Mouse (Mus musculus) Patski (cell line): ENCODE measurements around the gene Slain1. TPM values are rescaled to one million over a fixed set of nuclear protein-coding genes. Genes with fewer than 3 reads are reported as not detected.
A peak's percentile ranks its signal among the peaks of the same experiment; 100 is the strongest.

ENCODE experiments used
- ATAC-seq: fragments of 100-300 bp; one replicate; pipeline ENCODE4 v1.8.0; 2021
- CTCF ChIA-PET: fragments of 350-600 bp; sonication (Branson Sonifier 250); formaldehyde crosslinking; loops from one replicate; lab custom pipeline; 2022; ENCODE audit warnings: inconsistent platforms; lab: Charles Lee
- POLR2A ChIA-PET: fragments of 350-600 bp; sonication (Branson Sonifier 250); formaldehyde crosslinking; loops from one replicate; lab custom pipeline; 2022; ENCODE audit warnings: antibody characterized with exemption, inconsistent platforms; lab: Charles Lee
- DNase-seq: peaks from one replicate; pipeline ENCODE4 v3.0.0-alpha.2; 2011; ENCODE audit warnings: low read depth, low spot score
- H3K27me3 ChIP-seq: fragments of 371-371 bp; one replicate; pipeline ENCODE4 v1.5.1; 2021
- CTCF ChIP-seq: fragments of 100-300 bp; IDR thresholded peaks from one replicate; pipeline ENCODE4 v1.5.1; 2021
- in situ Hi-C: fragments of 300-500 bp; cut with MboI; formaldehyde crosslinking; loops from 3 replicates; pipeline ENCODE4 v1.11.1; 2018; ENCODE audit warnings: low pct_unique_long_range_greater_than_20kb, mixed read lengths
- polyA plus RNA-seq: library from polyadenylated mRNA; unstranded; gene quantifications from one replicate; pipeline ENCODE4 v1.2.3, GENCODE M21; 2021

Gene Slain1
- polyA plus RNA-seq, result 6.4 TPM

- CTCF ChIA-PET, result interaction anchor here (1.2 kb wide), 1 partner anchor 18 kb away, joined by 3 read pairs; no protein-coding TSS in a partner anchor
- no peak for TF ChIP-seq CTCF
- POLR2A ChIA-PET, result no interaction called here
- DNase-seq (no peak), ATAC-seq (peak; percentile 95)
- H3K27me3 ChIP-seq, result peaks cover 10% of the 10 kb centered on the region
- in situ Hi-C loops, result no loop called here
Measured at GRCm38 (mm10) chr14:103649896-103650334, at the start of gene Slain1. TSS of gene Slain1 (plus strand) at chr14:103650228.

DNA sequence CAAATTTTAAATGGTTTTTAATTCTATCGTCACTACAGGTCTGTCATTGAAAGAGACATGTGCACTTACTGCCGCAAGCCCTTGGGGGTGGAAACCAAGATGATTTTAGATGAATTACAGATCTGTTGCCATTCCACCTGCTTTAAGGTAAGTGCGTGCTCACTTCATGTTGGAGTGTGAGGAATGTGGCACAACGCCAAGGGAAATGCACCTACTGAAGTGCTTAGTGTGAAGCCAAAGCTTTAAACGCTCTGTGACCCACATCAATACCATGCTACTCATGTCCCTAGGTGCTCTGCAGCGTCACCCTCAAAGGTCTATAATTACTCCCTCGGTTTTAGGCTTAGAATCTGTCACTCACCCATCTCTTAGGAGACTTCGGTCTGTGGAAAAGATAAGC lies 42.0 kb upstream of the Slain1 start:
- in situ Hi-C loops, result no loop called here
- CTCF ChIA-PET, result interaction anchor here (0.7 kb wide), 1 partner anchor 22 kb away, joined by 3 read pairs; no protein-coding TSS in a partner anchor

GRCm38 (mm10) chr14:103613573-103614271 lies 36.3 kb upstream of the Slain1 start:
- ATAC-seq, result no peak
- TF ChIP-seq CTCF, result no peak
- H3K27me3 ChIP-seq, result no peaks in the 10 kb centered on the region
- DNase-seq, result no peak
- CTCF ChIA-PET, result no interaction called here
- in situ Hi-C loops, result no loop called here
- POLR2A ChIA-PET, result no interaction called here

More for the DNA sequence above, 42.0 kb upstream of the Slain1 start:
- ATAC-seq, result no peak
- no peak for TF ChIP-seq CTCF
- no peaks in the 10 kb centered on the region for H3K27me3 ChIP-seq
- DNase-seq, result no peak
- POLR2A ChIA-PET, result no interaction called here

DNA sequence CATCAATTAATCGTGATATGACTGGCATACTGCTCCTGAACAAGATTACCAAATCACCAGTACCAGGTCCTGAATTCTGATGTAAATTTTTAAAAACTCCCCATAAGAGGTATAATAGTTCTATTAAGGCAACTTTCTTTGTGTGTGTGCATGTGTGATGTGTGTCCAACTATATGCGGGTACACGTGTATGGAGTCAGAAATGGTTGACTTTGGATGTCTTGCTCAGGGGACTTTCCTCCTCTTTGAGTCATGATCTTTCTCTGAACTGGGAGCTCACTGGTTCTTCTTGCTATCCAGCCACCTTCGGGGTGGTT lies 35.8 kb upstream of the Slain1 start:
- TF ChIP-seq CTCF, result no peak
- H3K27me3 ChIP-seq, result no peaks in the 10 kb centered on the region
- DNase-seq, result no peak
- no peak for ATAC-seq
- ChIA-PET POLR2A (no interaction called here), CTCF (no interaction called here)
- in situ Hi-C loops, result no loop called here

DNA sequence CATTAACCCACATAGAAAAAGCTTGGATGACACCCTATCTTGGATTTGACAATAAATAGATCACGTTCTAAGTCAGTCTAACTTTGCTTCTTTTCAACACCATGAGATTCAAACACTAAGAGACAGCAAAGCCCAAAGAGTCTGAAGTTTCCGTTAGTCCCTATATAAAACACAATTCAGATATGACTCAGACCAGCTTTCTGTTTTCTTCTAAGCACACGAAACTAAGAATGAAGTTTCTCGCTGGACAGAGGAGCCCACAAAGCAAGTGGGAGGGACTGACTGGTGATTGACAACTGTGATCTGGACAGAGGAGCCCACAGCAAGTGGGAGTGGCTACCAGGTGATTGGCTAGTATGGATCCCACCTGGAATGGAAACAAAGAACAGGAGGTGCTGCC lies 30.3 kb upstream of the Slain1 start:
- DNase-seq (no peak), ATAC-seq (no peak)
- POLR2A ChIA-PET, result no interaction called here
- H3K27me3 ChIP-seq, result no peaks in the 10 kb centered on the region
- CTCF ChIA-PET, result interaction anchor here (1.1 kb wide), 1 partner anchor 9 kb away, joined by 5 read pairs; no protein-coding TSS in a partner anchor
- in situ Hi-C loops, result no loop called here
- TF ChIP-seq CTCF, result no peak

DNA sequence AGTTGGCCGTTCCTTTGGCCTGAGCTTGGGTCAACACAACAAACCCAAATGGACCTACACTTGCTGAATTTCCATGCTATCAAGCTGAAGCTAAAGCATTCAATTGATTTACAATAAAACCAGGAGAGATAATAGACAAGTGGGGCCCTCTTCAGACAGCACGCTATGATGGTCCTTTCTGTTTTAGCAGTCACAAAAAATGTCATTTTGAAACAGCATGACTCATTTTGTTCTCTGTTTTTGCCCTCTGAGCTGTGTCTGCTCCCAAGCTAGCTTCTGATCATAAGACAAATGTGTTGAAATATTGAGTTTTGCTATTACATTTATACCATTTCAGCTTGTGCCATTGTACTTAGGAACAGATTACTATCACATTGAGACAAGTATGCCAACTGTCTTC lies 28.8 kb upstream of the Slain1 start:
- in situ Hi-C loops, result no loop called here
- H3K27me3 ChIP-seq, result no peaks in the 10 kb centered on the region
- ChIA-PET CTCF (no interaction called here), POLR2A (no interaction called here)
- no peak for DNase-seq
- TF ChIP-seq CTCF, result no peak
- no peak for ATAC-seq

- DNase-seq, result no peak
- peaks cover 4% of the 10 kb centered on the region for H3K27me3 ChIP-seq
- in situ Hi-C loops, result no loop called here
- POLR2A ChIA-PET, result no interaction called here
- CTCF ChIA-PET, result interaction anchor here (1.2 kb wide), 1 partner anchor 19 kb away, joined by 3 read pairs; no protein-coding TSS in a partner anchor
- TF ChIP-seq CTCF, result no peak
- ATAC-seq, result no peak
Measured at GRCm38 (mm10) chr14:103626100-103626499, 23.9 kb upstream of the Slain1 start.

DNA sequence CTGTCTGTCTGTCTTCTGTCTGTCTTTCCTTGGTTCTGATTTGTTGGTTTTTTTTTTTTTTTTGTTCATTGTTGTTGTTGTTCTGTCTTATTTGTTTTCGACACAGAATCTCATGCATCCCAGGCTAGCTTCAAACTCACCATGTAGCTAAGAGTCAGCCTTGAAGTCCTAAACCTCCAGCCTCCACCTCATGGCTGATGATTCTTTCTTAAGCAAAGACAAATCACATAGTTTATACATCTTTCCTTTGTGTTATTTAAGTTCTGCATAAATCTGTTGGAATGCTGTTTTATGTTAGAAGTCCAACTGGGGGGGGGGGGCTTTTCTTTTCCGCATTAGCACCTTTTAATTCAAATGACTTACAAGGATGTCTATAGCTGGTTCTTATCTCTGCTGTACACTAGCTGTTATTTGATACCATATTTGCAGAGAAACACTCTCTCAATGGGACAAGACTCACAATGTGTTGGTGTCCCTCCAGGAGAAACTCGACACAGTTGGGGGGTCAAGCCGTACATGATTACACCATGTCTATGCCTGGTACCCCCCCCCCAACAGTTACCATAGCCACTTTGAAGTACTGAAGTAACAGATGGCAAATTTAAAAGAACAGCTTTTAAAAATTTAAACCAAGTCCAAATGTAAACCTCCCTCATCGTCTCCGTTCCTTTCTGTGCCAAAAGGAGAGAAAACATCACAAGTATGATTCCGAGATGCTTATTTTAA lies 20.2 kb upstream of the Slain1 start:
- in situ Hi-C loops, result no loop called here
- TF ChIP-seq CTCF, result no peak
- ChIA-PET CTCF (interaction anchor here (0.7 to 2.1 kb wide), 4 partner anchors 16 to 606 kb away, joined by 3 to 16 read pairs (median 4); no protein-coding TSS in a partner anchor), POLR2A (interaction anchor here (0.6 kb wide), 2 partner anchors 41 to 95 kb away, joined by 3 to 5 read pairs; no protein-coding TSS in a partner anchor)
- H3K27me3 ChIP-seq, result peaks cover 7% of the 10 kb centered on the region
- ATAC-seq, result no peak
- no peak for DNase-seq

DNA sequence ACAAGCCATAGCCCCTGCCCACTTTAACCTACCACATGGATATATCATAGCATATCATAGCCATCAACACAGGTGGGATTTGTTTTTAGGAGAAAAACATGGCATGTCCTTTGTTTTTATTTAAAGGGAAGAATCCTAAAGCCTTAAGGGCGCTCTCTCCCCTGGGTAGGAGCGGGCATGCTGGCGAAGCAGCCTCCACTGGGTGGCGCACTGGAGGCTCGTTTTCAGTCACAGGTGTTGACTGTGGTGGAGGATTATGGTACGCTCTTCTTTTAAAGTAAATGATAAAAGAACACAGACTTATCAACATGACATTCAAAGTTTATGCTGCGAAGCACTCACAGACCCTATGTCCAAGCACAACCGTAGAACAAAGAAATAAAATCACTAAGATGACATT lies 19.5 kb upstream of the Slain1 start:
- DNase-seq (no peak), ATAC-seq (no peak)
- H3K27me3 ChIP-seq, result peaks cover 7% of the 10 kb centered on the region
- in situ Hi-C loops, result no loop called here
- CTCF ChIA-PET, result interaction anchor here (1.0 to 2.1 kb wide), 2 partner anchors 64 to 607 kb away, joined by 3 to 16 read pairs; no protein-coding TSS in a partner anchor
- peak; percentile 69 for TF ChIP-seq CTCF
- POLR2A ChIA-PET, result no interaction called here

- no peak for TF ChIP-seq CTCF
- no peak for DNase-seq
- ChIA-PET CTCF (interaction anchor here (1.2 kb wide), 1 partner anchor 11 kb away, joined by 3 read pairs; no protein-coding TSS in a partner anchor), POLR2A (no interaction called here)
- ATAC-seq, result no peak
- in situ Hi-C loops, result no loop called here
- peaks cover 10% of the 10 kb centered on the region for H3K27me3 ChIP-seq
Measured at GRCm38 (mm10) chr14:103643933-103644332, 6.1 kb upstream of the Slain1 start.

DNA sequence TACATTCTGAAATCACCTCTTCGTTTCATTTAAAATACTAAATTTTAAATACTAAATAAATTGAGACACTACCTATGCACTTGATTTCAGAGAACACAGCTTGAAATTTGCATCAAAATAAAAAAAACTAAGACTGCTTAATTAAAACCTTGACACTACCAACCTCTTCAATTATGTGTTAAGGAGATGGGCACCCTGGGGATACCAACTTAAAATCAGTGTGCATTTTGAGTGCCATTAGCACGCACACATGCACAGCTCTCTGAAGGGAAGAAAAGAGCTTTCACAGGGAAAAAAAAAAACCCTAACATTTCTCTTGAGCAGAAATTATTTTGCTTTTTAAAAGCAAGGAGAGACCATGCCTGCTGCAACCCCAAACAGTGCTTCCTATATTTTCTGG lies 2.0 kb upstream of the Slain1 start:
- POLR2A ChIA-PET, result no interaction called here
- TF ChIP-seq CTCF, result no peak
- in situ Hi-C loops, result no loop called here
- CTCF ChIA-PET, result no interaction called here
- H3K27me3 ChIP-seq, result peaks cover 10% of the 10 kb centered on the region
- ATAC-seq (no peak), DNase-seq (no peak)
